Comparison of ENCODE assay signal across 8 mouse cellular contexts in genomic region chr2:84840016-84840747, GRCm38 (mm10). TPM values are rescaled to one million over a fixed set of nuclear protein-coding genes. Genes with fewer than 3 reads are reported as not detected.
DNase-seq lines count a peak whose midpoint lies in the region; ATAC-seq and TF ChIP-seq lines count a peak whose summit lies in the region.

No protein-coding gene starts in this region.

- TF ChIP-seq POLR2A in cortical plate, adult 2 months (IDR thresholded peaks at IDR 0.05; ENCODE audit: extremely low read depth, insufficient read depth, low read length): no peak

- TF ChIP-seq CTCF in cortical plate, adult 2 months (IDR thresholded peaks at IDR 0.05; ENCODE audit: extremely low read depth, insufficient read depth, low read length): no peak

- H3K36me3 ChIP-seq in liver, embryonic 15.5 days (replicated peaks): peaks cover 28% of the 10 kb centered on the region
- H3K36me3 ChIP-seq in neural tube, embryonic 12.5 days: no peaks in the 10 kb centered on the region

- DNase-seq in MEL-GATA-1-ER (ENCODE audit: extremely low read depth, low read depth): peak; percentile 83
- peak; percentile 69 to 71 for DNase-seq in gastrocnemius, postnatal 36 days
- DNase-seq in thymus, postnatal 10 days (ENCODE audit: low spot score in 2 of 2): peak; percentile 49 to 58
- no peak for DNase-seq in layer of hippocampus, adult 9-11 months

- no peaks in the 10 kb centered on the region for H3K9me3 ChIP-seq in liver, embryonic 15.5 days (replicated peaks)
- H3K9me3 ChIP-seq in neural tube, embryonic 12.5 days: no peaks in the 10 kb centered on the region

- no peaks in the 10 kb centered on the region for H3K4me1 ChIP-seq in cortical plate, adult 2 months (ENCODE audit: control insufficient read depth, insufficient read depth, low read length)
- peaks cover 52% of the 10 kb centered on the region for H3K4me1 ChIP-seq in liver, embryonic 15.5 days (replicated peaks)
- H3K4me1 ChIP-seq in neural tube, embryonic 12.5 days: peaks cover 25% of the 10 kb centered on the region

- peaks cover 6% of the 10 kb centered on the region; the same call in 1 of the 2 replicates for H3K27me3 ChIP-seq in liver, embryonic 15.5 days
- peaks cover 31% of the 10 kb centered on the region for H3K27me3 ChIP-seq in neural tube, embryonic 12.5 days (replicated peaks)

- H3K4me2 ChIP-seq in liver, embryonic 15.5 days: peak overlapping the region; percentile 79
- peak overlapping the region; percentile 97 for H3K4me2 ChIP-seq in neural tube, embryonic 12.5 days (replicated peaks)

- intact Hi-C loops in gastrocnemius, postnatal 36 days (cut with DNase I): no loop called here

- peak overlapping the region; percentile 86 for H3K9ac ChIP-seq in liver, embryonic 15.5 days
- peak overlapping the region; percentile 65 for H3K9ac ChIP-seq in neural tube, embryonic 12.5 days

- no peak overlapping the region for H3K27ac ChIP-seq in cortical plate, adult 2 months (ENCODE audit: insufficient read depth, low read length)
- H3K27ac ChIP-seq in liver, embryonic 15.5 days (replicated peaks): peak overlapping the region; percentile 94
- no peak overlapping the region for H3K27ac ChIP-seq in neural tube, embryonic 12.5 days

- peak; percentile 24 for ATAC-seq in inflammation-experienced regulatory T-cells, adult 6 months
- ATAC-seq in liver, embryonic 15.5 days (ENCODE audit: insufficient read depth): peak; percentile 44
- peak; percentile 90 for ATAC-seq in neural tube, embryonic 12.5 days (ENCODE audit: low FRiP score, low read depth)

- H3K4me3 ChIP-seq in cortical plate, adult 2 months (ENCODE audit: insufficient read depth, low read length): peak overlapping the region; percentile 16; the same call in 1 of the 2 replicates
- peak overlapping the region; percentile 70 for H3K4me3 ChIP-seq in liver, embryonic 15.5 days (replicated peaks)
- H3K4me3 ChIP-seq in neural tube, embryonic 12.5 days: peak overlapping the region; percentile 55

- WGBS in liver, embryonic 15.5 days (ENCODE audit: insufficient replicate concordance): under 1% methylated on average over 54 of the region's 54 CpGs
- WGBS in neural tube, embryonic 12.5 days: under 1% methylated on average over 54 of the region's 54 CpGs

RNA-seq across cellular contexts. Expression of gene Slc43a1, which starts 1.5 kb away (rescaled TPM):
- polyA plus RNA-seq in cortical plate, adult 2 months (2012; rRNA removed): 0.13 and 0.52 TPM in 2 replicates
- total RNA-seq in gastrocnemius, postnatal 36 days (2021): 10 to 100 TPM in 1 of 2 experiments, 1 to 10 TPM in 1; 7.6 to 19.2 TPM
- polyA plus RNA-seq in inflammation-experienced regulatory T-cells, adult 6 months (2017; shearing (Covaris generic)): 1 to 10 TPM; 1.9 to 9.1 (median 5.9) TPM
- 190 and 203 TPM in 2 replicates for polyA plus RNA-seq in liver, embryonic 15.5 days (2015; fragmentation: Nextera tagmentation; extraction: Ambion mirVana)
- polyA plus RNA-seq in neural tube, embryonic 12.5 days (2016; fragmentation: Nextera tagmentation; extraction: Ambion mirVana): 8.4 and 10.2 TPM in 2 replicates

RNA-seq across cellular contexts. Expression of gene Timm10, which starts 13.4 kb away (rescaled TPM):
- 82.0 and 85.7 TPM in 2 replicates for polyA plus RNA-seq in cortical plate, adult 2 months (2012; rRNA removed)
- 10 to 100 TPM; 39.6 to 55.9 TPM for total RNA-seq in gastrocnemius, postnatal 36 days (2021)
- 10 to 100 TPM; 25.4 to 39.8 (median 38.8) TPM for polyA plus RNA-seq in inflammation-experienced regulatory T-cells, adult 6 months (2017; shearing (Covaris generic))
- 33.3 and 37.0 TPM in 2 replicates for polyA plus RNA-seq in liver, embryonic 15.5 days (2015; fragmentation: Nextera tagmentation; extraction: Ambion mirVana)
- 37.6 and 39.4 TPM in 2 replicates for polyA plus RNA-seq in neural tube, embryonic 12.5 days (2016; fragmentation: Nextera tagmentation; extraction: Ambion mirVana)

RNA-seq across cellular contexts. Expression of gene Smtnl1, which starts 17.7 kb away (rescaled TPM):
- not detected in 2 replicates for polyA plus RNA-seq in cortical plate, adult 2 months (2012; rRNA removed)
- total RNA-seq in gastrocnemius, postnatal 36 days (2021): 10 to 100 TPM; 58.7 to 84.0 TPM
- not detected for polyA plus RNA-seq in inflammation-experienced regulatory T-cells, adult 6 months (2017; shearing (Covaris generic))
- polyA plus RNA-seq in liver, embryonic 15.5 days (2015; fragmentation: Nextera tagmentation; extraction: Ambion mirVana): 0.40 and 0.56 TPM in 2 replicates
- polyA plus RNA-seq in neural tube, embryonic 12.5 days (2016; fragmentation: Nextera tagmentation; extraction: Ambion mirVana): not detected in 2 replicates

RNA-seq across cellular contexts. Expression of gene Ube2l6, which starts 41.6 kb away (rescaled TPM):
- 9.4 and 12.1 TPM in 2 replicates for polyA plus RNA-seq in cortical plate, adult 2 months (2012; rRNA removed)
- total RNA-seq in gastrocnemius, postnatal 36 days (2021): 1 to 10 TPM; 2.6 to 3.5 TPM
- 10 to 100 TPM; 92.1 to 96.3 (median 93.4) TPM for polyA plus RNA-seq in inflammation-experienced regulatory T-cells, adult 6 months (2017; shearing (Covaris generic))
- polyA plus RNA-seq in liver, embryonic 15.5 days (2015; fragmentation: Nextera tagmentation; extraction: Ambion mirVana): 533 and 556 TPM in 2 replicates
- polyA plus RNA-seq in neural tube, embryonic 12.5 days (2016; fragmentation: Nextera tagmentation; extraction: Ambion mirVana): 22.8 and 23.2 TPM in 2 replicates

RNA-seq across cellular contexts. Expression of gene Rtn4rl2, which starts 46.3 kb away (rescaled TPM):
- 73.3 and 76.9 TPM in 2 replicates for polyA plus RNA-seq in cortical plate, adult 2 months (2012; rRNA removed)
- under 1 TPM; 0.20 to 0.26 TPM for total RNA-seq in gastrocnemius, postnatal 36 days (2021)
- not detected for polyA plus RNA-seq in inflammation-experienced regulatory T-cells, adult 6 months (2017; shearing (Covaris generic))
- 0.09 TPM in 2 replicates for polyA plus RNA-seq in liver, embryonic 15.5 days (2015; fragmentation: Nextera tagmentation; extraction: Ambion mirVana)
- polyA plus RNA-seq in neural tube, embryonic 12.5 days (2016; fragmentation: Nextera tagmentation; extraction: Ambion mirVana): 9.5 and 14.7 TPM in 2 replicates

Comparison
In these comparisons a context has a peak if more than half of its experiments do, and no peak if none do; other contexts are left out.
1. H3K4me3 ChIP-seq: peak in every context shown above with its lines; median percentile 70 in liver, embryonic 15.5 days; 55 in neural tube, embryonic 12.5 days; 16 in cortical plate, adult 2 months.
2. ATAC-seq: peak in every context shown above with its lines; median percentile 90 in neural tube, embryonic 12.5 days; 44 in liver, embryonic 15.5 days; 24 in inflammation-experienced regulatory T-cells, adult 6 months.
3. RNA of gene Slc43a1, which starts 1.5 kb away (polyA plus RNA-seq): 190 to 203 TPM in liver, embryonic 15.5 days; 8.4 to 10.2 TPM in neural tube, embryonic 12.5 days, 1.9 to 9.1 TPM in inflammation-experienced regulatory T-cells, adult 6 months and 0.13 to 0.52 TPM in cortical plate, adult 2 months; every median in the first group is over 10 times any median in the second.